Mouse (Mus musculus) embryo, embryonic 11.5 days (tissue): ENCODE results near the gene Magi2.

ENCODE experiments used
- DNase-seq: peaks from one replicate; pipeline ENCODE4 v3.0.0-alpha.2; 2012; ENCODE audit warnings: low read depth, low spot score

Magi2 gene

DNA sequence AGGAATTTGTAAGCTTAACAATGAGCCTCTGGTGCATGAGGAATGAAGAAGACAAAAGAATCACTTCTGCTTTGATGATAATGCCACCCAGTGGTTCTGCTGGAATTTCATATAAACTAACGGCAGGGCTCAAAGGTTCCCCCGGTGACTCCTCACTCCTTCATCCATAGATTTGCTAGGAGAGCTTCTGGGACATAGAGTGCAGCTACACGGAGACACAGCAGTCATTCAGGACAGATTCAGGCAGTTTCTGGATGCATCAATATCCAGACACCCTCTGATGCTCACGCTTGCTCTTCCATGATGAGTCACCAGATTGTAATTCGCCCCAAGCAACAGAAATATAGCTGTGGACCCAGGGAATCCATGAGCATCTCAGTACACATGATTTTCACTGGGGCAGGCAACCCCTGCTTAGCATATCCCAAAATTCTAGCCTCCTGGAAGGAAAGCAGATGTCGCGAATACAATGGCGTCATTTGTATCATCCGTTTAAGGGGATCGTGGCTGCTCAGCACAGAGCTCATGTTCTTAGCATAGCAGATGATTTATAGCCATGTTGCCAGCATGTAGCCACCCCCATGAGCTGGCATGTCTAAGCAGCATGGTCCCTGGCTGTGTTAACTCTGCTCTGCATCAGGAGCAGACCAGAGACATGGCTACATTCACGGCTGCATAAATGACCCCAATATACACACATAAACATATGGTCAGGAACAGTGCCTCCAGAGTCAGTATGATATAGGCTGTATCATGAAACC lies 1426.8 kb downstream of the Magi2 start:
- DNase-seq: no peak

DNA sequence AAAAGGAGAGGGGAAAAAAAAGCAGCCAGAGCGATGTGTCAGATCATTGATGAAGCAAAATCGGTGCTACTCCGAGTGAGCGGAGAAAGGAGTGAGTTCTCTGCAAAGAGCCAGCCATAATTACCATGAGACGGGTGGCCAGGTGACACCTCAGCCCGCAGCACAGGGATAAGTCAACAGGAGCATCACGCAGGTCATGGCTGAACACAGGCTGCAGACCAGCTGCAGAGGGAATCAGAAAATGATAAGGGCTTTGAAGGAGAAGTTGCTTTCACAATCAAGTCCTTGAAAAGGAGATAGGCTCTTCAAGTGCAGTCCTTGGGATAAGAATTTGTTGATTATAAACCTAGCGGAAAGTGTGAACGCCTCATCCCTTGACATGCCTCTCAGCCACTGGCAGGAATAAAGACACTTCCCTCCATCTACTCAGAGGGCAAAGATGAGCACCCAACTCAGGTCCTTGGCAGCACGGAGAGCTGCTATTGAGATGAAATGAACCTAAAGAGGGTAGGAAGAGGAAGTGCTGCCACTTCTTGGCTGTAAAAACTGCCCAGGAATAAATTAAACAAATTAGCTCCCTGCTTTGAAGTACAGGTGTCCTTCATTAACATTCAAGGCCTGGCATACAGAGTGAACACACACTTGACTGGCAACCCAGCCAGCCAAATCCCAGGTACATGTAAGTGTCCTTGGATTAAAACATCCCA lies 1428.1 kb downstream of the Magi2 start:
- no peak for DNase-seq

DNA sequence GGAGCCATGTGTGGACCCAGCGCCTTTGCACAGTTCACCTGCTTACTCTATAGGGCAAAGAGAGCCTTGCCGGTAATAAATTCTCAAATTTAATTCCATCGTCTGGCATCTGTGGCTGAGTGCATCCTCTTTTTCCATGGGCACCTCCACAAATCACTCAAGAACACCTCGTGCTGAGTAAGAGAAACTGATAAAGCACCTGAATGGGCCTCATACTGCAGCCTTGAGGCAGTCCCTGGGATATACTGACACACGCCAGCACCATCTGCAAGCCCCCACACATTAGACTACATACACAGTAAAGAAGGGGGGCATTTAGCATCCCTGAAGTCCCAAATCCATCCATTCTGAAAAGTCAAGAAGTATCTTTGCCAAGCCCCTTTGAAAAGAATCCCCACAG lies 1430.2 kb downstream of the Magi2 start:
- DNase-seq: no peak

DNA sequence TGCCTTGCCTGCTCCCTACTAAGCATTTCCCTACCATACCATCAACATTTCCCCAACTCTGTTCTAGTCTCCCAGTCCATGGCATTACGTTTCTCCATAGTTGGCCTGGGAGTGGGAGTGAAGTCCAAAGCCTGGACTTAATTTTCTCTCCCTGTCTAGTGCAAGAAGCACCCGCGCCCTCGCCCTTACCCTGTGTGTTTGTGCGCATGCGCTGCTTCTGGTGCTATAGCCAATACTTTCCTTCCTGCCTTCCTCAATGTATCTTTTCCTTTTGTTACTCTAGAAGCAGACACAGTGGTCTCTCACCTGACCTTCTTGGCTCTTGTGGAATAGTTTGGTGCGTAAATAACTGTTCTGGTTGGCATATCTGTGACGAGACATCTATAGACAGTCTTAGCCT lies 1440.8 kb downstream of the Magi2 start:
- no peak for DNase-seq

DNA sequence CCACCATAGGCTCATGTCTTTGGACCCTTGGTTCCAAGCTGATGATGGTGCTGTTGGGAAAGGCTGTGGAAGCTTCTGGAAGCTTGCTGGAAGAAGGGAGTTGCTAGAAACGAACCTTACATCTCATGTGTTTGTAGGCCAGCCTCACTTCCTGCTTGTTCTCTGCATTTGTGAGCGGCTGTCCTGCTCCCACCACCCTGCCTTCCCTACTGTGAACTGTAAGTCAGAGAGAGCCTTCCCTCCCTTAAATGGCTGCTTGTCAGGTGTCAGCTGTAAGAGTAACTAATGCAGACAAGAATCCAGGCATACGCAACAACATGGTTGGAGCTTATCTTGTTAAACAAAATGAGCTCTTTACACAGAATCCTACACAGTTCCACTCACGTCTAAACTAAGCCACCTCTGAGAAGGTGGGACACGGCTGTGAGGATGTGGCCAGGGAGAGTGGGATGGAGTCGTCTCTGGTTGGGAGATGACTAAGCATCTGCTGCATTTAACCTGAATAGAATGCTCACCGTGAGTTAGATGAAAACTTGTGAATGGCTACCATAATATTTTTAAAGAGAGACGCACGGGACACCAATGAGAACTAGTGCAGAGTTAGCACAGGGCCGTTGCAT lies 1442.0 kb downstream of the Magi2 start:
- no peak for DNase-seq

DNA sequence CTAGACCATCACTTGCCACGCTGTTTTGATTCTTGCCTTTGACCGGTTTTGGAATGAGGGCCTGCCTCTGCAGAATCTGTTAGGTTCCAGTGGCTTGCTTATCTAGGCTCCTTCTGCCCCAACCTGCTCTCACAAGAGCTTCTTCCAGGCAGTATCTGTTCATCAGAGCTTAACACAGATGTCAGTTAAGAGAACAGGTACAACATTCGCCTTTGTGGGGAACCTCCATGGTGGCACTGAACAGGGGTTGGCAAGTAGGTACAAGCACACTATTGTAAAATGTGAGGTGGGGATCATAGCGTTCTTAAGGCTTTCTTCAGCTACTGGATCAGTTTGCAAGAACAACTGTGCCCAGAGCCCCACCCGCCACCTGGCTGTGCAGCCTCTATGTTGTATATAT lies 1442.6 kb downstream of the Magi2 start:
- DNase-seq: no peak

DNA sequence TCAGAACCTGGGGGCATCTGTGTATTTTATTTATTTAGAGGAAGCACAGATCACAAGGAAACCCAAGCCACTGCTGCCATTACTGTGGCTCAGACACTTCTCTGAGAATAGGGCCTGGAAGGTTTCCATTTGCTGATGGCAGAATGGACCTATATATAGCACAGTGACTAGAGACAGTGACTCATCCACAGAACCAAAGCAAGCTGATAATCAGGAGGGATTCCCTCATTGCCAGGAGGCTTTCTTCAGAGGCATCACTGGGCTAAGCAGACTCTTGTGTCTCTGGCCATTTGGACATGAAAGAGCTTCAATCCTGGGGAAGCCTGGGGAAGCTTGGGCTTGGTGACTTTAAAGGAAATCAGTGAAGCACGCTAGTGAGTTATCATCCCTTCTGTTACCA lies 1445.0 kb downstream of the Magi2 start:
- DNase-seq: no peak

DNA sequence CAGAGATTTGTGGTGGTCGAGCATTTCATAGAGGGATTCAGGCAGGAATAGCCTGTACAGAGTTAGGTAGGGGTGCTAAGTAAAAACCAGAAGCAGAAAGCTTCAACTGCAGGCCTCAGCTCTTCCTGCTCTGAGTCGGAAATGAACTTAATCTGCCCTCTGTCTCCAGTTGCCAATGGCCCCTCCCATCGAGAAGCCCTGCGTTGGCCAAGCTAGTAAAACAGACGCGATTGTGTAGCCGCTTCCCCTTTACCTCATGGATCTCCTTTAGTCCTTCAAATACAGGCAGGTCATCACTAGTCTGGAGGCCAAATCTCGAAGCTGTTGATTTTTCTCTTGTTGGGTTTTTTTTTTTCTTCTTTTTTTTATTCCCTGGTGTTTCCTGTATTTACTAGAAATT lies 1447.7 kb downstream of the Magi2 start:
- no peak for DNase-seq

- no peak for DNase-seq
Observed at GRCm38 (mm10) chr5:20675163-20675665, 1448.4 kb downstream of the Magi2 start.

DNA sequence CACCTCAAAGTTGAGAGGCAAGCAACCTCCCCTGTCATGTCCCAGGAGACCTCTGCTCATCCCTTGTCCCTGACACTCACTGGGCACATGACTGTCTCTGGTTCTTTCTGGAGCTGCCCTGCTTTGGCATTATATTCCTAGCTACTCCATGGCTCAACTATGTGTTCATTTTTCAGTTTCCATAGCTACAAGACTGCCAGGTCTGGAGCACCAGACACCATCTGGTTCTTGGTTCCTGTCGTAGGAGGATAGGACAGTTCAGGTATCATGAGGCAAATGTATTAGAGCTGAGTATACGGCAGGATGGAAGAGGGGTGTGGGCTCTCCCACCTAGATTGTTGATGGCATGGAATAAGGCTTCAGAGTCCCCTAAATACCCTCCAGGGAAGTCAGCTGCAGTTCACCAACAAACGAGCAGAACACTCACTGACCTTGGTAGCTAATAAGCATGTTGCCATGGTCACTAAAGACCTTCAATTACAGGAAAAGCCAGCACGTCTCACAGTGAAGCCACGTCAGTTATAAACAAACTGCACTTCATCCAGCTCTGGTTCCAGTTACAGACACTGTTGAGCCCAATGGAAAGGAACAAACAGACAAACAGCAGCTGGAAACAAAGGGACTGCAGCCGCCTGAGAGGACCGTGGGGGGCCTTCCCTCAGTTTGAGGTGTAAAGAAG lies 1449.5 kb downstream of the Magi2 start:
- DNase-seq: no peak

DNA sequence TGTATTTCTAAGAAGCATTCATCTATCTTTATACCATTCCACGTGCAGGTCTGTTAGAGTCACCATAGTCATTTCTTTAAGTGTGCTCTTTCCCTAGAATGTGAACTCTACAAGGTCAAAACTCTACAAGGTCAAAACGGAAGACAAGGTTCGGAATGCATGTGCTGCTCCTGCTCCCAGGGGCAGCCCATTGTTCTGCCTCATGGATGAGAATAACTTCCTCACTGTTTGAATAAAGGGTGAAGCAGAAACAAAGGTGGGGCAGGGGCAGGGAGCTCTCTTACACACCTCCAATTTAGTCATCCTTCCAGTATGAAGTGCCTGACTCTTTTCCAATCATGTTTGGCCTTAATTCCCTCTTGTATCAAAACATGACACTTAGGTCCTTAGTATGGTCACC lies 1450.4 kb downstream of the Magi2 start:
- DNase-seq: no peak

DNA sequence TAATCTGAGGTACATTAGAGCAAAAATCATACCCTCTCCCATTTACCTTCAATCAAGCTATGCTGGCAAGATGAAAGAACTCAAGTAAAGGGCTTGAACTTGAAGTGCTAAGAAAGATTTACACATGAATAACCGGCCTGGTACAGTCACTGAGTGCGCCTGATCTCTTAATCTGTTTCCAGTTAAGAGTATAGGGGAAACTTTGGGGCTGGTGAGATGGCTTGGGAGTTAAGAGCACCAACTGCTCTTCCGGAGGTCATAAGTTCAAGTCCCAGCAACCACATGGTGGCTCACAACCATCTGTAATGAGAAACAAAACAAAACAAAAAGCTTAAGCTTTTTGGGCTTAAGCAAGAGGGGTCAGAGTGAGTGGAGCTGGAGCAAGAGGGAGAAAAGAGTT lies 1451.7 kb downstream of the Magi2 start:
- DNase-seq: no peak

- no peak for DNase-seq
Observed at GRCm38 (mm10) chr5:20679920-20680319, 1453.1 kb downstream of the Magi2 start.

GRCm38 (mm10) chr5:20680833-20681530 lies 1454.1 kb downstream of the Magi2 start:
- no peak for DNase-seq

GRCm38 (mm10) chr5:20681660-20682059 lies 1454.8 kb downstream of the Magi2 start:
- no peak for DNase-seq

DNA sequence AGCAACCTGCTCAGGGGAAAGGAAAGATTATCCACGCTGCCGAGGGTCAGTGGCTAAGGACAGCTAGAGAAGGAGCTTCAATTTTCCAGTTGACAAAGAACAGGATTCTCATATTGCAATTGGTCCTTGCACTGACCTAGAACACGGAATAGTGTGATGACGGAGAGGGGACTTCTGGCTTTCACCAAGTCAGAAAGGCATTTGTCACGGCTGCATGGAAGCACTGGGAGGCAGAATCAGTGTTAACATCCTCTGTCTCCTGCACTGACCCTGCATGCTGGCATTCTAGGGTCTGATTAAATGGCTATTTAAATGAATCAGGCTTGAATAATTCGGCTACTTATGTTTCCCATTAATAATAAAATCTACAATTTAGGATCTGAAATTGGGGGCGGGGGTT lies 1455.4 kb downstream of the Magi2 start:
- no peak for DNase-seq

- no peak for DNase-seq
Observed at GRCm38 (mm10) chr5:20684112-20684511, 1457.3 kb downstream of the Magi2 start.

- no peak for DNase-seq
Observed at GRCm38 (mm10) chr5:20692230-20692629, 1465.4 kb downstream of the Magi2 start.

DNA sequence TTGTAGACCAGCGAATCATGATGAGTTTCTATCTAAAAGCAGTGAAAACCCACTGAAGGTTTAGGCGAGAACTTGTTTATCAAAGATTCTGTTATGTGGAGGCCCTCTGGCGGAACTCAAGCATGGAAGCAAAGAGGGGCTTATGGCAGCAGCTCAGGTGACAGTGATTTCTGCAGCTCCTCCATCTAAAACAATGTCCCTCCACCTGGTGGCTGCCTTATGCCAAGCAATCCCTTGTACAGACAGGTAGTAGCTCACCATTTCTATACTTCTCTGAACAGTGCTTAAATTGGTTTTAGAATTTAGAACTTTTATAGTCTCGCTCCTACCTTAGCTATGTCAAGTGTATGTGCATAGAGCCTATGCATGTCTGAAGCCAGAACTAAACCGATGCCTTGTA lies 1472.3 kb downstream of the Magi2 start:
- DNase-seq: no peak

- peak; percentile 77 for DNase-seq
Observed at GRCm38 (mm10) chr5:20701483-20702421, 1474.9 kb downstream of the Magi2 start.
